Mouse (Mus musculus) kidney, adult 8-10 months (tissue): ENCODE measurements around the gene Plcxd2.

Experiments
- DNase-seq, 2 experiments: peaks; one replicate each; pipeline ENCODE4 v3.0.0; 2022

Plcxd2 gene

GRCm38 (mm10) chr16:45984610-45985606, 25.1 kb downstream of the Plcxd2 start:
- no peak for DNase-seq

DNA sequence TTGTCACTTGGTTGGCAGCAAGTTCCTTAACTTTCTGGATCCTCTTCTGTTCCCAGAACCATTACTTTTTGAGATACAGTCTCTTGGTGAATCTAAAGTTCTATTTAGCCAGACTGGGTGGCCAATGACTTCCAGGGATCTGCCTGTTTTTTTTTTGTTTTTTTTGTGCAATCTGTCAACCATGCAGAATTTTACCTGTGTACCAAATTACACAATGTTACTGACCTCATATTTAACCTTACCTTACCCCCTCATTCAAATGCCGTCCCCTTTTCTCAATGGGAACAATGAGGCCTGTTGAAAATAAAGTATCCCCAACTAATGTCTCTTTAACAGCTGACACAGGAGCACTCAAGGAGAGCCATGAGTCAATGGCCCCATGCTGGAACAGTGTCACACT, 33.8 kb downstream of the Plcxd2 start:
- no peak for DNase-seq

DNA sequence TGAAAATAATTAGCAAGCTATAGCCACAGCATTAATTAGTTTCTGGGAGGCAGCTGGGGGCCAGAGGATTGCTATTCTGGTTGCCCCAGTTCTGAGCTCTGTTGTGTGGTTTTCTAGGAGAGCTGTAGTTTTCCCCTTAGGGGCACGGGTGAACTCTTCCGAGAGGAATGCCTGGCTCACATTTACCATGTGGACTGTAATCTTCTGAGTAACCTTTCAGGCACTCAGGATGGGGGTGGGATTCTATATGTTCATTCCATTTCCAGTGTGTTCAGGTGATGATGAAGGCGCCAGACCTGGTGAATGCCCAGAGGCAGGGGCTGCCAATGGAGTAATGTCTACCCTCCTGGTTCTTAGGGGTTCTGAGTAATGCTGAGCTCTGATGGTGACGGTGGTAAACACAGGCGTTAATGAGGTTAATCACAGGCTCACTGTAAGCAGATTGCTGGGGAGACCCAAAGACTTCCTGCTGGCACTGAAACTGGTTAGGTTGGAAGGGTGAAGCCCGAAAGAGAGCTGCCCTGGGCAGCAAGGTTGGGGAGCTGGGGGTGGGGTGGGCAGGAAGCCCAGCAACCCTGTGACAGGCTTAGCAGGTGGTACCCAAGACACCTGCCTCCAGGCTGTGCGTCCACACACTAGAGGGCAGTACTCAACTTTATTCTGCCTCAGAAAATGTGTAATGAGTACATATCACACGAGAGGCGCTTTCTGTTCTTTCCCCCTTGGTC, 35.9 kb downstream of the Plcxd2 start:
- DNase-seq, result peak in 1 of 2 experiments; percentile 39

DNA sequence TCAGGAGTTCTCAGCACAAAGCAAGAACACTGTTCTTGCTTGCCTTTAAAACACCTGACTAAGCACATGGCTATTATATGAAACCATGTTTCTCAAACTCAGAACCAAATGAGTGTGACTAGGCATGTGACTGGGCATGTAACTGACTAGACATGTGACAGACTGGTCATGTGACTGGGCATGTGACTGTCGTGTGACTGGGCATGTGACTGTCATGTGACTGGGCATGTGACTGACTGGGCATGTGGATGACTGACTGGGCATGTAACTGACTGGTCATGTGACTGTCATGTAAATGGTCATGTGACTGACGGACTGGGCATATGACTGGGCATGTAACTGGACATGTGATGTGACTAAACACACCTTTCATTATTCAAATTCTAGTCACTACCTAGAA, 39.8 kb downstream of the Plcxd2 start:
- DNase-seq, result no peak

DNA sequence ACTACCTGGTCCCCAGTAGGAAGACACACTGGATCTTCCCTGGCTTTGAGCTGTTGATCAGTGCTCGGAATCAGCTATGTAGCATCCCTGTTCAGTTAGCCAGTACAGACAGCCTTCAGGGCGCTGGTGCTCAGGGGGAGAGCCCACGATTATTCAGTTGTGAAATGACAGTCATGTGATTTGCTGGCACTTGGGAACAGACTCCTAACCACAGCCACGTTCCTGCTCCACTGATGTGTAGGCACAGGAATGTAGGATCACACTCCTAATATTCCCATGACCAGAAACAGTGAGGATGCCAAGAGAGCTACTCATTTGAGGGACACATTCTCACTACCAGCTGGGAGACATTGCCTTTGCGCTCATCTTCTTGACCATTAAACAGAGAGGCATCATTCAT, 41.3 kb downstream of the Plcxd2 start:
- DNase-seq, result no peak

- DNase-seq, result peak; percentile 80 to 85
These were observed 42.5 kb downstream of the Plcxd2 start for GRCm38 (mm10) chr16:45967471-45967870.

DNA sequence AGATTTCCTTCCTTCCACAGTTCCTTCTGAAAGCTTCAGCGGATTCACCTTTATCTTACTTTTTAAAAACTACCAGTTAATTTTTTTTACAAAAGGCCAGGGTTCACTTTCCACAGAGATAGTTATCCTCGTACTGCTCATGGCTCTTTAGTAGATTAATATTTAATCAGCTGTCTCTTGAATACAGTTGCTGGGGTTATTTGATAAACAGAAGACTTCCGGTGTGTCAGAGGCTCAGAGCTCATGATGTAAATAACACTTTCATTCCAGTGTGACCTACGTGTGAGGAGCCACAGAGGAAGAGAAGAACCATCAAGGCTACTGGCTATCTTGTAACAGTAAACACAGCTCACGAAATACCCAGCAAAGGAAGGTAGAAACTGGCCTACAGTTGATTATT, 43.4 kb downstream of the Plcxd2 start:
- peak; percentile 39 to 71 for DNase-seq

DNA sequence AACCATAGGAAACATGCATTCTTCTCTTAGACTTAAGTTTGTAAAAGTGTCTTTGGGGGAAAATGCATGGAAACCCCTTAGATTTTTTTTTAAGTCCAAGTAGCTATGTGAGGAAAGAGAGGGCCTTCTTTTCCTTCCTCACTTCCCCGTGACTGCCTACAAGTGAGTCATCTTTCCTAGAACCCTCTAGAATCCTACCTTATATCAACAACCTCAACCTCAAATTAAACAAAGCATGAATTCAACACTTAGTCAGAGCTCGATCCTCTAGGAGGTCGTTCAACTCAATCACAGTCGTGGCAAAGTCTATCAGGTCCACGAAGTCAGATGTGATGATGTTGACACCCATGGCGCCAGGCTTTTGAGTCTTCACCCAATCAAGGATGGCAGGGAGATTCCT, 45.2 kb downstream of the Plcxd2 start:
- DNase-seq, result no peak

DNA sequence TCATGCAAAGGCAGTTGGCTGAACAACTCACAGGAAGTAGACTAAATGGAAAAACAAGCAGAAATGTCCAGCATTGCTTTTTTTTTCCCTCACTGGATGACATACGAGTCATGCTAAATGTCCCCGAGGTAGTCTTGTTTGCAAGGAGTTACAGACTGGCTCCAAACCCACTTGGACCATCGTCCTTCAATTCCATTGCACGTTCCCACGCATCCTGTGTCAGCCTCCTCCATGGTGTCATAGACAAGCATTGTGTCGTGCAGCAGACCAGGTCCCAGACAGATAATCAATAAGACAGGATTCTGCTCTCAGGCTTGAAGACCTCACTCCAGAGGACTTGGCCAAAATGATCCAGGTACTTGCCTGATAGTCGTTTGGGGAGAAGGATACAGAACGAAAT, 46.2 kb downstream of the Plcxd2 start:
- no peak for DNase-seq

DNA sequence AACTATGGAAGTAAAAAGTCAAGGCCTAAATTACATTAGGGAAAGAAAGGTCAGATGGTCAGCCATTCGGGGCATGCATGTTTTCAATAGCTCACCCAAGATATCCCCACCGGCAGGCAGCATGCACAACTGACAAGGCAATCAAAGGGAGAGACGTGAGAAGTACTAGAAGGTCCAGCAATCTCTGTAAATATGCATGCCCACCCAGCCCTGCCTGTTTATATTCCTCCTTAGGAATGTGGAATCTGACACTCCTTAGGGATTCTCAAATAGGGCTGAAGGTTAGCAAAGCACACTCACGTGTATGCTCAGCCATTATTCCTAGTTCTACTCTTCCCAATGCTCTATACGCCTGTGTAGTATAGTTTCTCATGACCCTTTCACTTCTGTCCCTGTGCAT, 46.9 kb downstream of the Plcxd2 start:
- no peak for DNase-seq

DNA sequence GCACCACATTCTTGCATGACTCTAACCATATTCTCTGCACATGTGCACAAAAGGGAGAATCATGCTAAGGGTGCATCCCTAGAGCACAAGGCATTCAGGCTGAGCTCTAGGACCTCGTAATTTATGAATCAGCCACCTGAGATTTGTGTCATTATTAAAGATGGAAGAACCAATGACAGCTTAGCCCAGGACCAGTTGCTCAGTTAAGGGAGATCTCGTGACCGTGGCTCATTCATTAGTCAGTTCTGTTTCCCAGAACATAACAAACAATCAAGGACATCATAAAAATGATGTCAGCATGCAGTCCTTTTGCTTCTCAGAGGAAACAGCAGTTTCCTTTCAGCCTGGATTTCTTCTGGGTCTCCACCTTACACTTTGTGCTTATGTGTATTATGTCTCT, 49.0 kb downstream of the Plcxd2 start:
- no peak for DNase-seq

- DNase-seq, result no peak
These were observed 53.5 kb downstream of the Plcxd2 start for GRCm38 (mm10) chr16:45956390-45956950.

DNA sequence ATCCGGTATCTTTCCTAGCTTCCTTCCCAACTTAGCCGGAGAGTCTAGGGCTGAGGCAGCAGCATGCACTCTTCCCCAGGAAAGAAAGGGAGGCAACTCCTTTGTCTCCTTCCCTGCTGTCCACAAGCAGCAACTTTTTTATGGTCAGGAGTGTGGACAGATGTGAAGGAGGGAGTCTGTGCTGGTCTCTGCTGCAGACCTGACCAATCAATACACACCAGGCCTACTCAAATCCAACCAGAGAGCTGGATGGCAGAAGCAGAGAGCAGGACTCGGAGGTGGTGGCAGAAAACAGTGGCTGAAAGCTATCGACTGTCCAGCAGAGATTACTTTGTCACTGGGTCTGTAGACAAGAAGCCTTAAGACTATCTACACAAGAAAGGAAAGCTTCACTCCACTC, 56.6 kb downstream of the Plcxd2 start, which contains the start of gene Phldb2:
Gene Phldb2, minus strand, starts transcription at position 205 of the 400 bp plus-strand sequence.
- DNase-seq, result peak; percentile 28 to 65

GRCm38 (mm10) chr16:45952501-45952900, 57.5 kb downstream of the Plcxd2 start:
- peak; percentile 53 to 64 for DNase-seq

DNA sequence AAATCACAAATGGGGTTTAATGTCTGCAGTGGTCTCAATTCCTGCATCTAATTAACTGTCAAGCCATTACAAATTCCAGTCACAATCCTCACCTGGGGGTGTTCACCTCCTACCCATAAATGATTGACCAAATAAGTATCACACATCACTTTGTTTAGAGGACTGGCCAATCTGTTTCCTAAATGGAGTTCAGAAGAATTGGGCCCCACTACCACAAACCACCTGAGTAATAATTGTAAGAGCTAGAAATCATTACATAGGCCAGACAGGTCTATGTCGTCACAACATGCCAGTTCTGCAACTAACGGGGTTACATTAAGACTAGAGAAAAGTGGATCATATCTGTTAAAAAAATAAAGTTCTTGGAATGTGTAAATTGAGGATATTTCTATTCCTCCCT, 58.0 kb downstream of the Plcxd2 start:
- DNase-seq, result peak; percentile 39 to 72

GRCm38 (mm10) chr16:45946335-45946734, 63.7 kb downstream of the Plcxd2 start:
- no peak for DNase-seq

DNA sequence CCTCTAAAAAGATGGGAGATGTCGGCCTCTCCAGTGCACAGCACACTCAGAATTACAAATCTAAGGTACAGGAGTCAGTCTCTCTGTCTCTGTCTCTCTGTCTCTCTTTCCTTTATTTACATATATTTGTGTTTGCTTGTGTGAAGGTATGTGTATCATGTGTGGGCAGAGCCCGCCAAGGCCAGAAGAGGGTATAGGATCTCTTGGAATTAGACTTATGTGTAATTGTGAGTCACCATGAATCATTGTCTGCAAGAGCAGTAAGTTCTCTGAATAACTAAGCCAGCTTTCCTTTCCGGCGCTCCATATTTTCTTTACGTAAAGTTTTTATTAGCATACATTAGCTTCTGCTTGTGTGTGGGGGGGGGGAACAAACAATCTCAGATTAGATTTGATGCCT, 64.4 kb downstream of the Plcxd2 start:
- DNase-seq, result no peak

DNA sequence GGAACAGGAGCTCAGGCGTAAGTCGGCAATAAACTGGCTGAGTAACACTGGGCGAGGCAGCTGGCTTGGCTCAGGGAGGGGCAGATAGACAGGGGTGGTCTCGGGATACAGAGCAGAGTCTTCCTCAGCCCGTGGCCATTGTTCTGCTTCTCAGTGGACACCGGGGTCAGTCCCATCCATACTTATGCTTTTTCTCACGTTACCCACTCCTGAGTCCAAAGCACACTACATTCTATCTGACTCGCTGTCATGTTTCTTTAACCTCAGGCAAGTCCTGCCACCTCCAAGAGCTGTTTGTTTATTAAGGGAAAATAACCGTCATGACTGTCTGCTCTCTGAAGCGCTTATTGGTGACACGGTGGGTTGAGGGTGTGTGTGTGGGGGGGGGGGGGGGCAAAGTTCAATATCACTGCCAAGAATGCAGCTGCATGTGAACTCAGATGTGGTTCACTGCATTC, 64.8 kb downstream of the Plcxd2 start:
- peak; percentile 59 to 64 for DNase-seq

DNA sequence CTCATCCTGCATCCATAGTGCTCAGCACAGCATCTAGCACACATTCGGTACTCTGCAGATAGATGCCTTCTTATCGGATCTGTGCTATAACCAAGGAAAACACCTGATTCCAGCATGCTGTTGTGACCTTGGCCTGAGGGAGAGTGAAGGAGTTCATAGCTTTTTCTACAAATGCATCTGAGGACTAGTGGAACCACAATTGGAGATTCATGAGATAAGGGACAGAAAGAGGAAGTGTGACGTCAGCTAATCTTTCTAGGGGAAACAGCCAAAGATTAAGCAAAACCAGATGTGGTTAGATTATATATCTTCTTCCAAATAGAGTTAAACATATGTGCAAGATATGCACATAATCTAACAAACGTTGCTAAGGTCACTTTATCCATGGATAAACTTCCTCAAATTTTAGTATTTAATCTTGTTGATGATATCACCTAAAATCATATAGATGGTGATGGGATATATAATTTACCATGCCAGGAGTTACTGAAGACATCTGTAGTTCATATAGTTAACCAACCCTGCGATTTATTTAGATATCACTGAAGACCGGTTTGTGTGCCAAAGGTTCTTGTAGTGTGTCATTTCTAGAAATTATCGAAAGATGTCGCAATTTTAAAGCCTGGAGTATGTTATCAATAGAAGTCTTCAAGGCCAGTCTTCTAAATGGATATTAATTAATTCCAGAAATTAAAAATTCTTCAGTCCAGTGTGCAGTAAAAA, 67.7 kb downstream of the Plcxd2 start:
- DNase-seq, result no peak

DNA sequence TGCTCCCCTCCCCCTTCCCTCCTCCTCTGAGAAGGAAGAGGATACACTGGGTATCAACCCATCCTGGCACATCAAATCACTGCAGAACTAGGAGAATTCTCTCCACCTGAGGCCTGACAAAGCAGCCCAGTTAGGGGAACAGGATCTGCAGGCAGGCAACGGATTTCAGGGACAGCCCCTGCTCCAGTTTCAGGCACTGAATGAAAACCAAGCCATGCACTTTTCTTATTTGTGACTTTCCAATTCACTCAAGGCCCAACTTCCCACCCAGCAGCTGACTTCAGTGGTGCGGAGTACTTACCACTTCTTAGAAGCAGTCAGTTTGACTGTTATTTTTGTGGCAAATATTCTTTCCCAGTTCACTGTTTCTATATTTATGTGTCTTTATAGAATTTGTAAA, 69.3 kb downstream of the Plcxd2 start:
- no peak for DNase-seq

GRCm38 (mm10) chr16:45939436-45939835, 70.6 kb downstream of the Plcxd2 start:
- no peak for DNase-seq

GRCm38 (mm10) chr16:45937381-45937780, 72.6 kb downstream of the Plcxd2 start:
- DNase-seq, result no peak

DNA sequence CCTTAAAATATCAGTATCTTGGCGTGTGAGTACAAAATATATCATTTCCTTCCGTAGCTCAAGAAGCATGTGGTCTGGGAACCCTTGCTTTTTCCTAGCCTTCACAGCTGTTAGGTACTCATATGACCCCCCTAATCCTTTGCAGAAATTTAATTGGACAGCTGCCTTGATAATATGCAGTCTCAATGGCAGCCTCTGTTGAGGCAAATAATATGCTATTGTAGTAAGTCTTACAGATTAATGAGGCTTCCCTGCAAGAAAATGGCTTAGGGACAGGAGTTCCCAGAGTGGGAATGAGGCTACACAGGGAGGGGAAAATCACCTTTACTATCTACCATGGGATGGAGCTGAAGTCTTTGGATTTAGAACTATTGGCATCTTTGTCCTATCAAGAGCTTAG, 73.5 kb downstream of the Plcxd2 start:
- DNase-seq, result no peak
